Mouse (Mus musculus) T-helper 17 cell (primary cell): Measurements from ENCODE around the gene Vmn1r189.
"Not testable (repeated sequence)": the region's sequence is repeated elsewhere in the genome, so short reads cannot be mapped to it uniquely, and the experiment has no call there.

Source experiments
- in situ Hi-C, 2 experiments: fragments of 300-600 bp; cut with MboI, MseI; formaldehyde crosslinking; loops; 1 replicate in 1 of 2; 2 replicates in 1 of 2; pipeline ENCODE4 v1.15.1; 2025; ENCODE audit warnings: high pct_unique_total_duplicates in 2 of 2

Gene Vmn1r189

DNA sequence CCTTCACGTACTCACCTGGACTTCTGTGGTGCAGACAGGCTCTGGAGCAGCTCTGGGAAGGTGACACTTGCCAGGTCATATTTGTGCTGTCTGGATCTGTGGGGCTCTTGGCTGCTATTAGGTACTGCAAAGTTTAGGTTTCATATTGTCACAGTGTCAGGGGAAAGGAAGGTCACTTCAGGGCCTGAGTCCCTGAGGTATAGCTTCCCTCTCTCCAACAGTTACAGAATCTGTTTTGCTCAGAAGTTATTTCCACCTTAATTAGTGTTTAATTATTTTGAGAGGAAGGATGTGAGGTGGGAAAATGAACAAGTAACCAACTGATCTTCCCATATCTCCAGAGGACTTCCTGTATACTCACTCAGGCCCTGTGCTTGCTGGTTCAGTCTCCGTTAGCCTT is at the start of gene Vmn1r189:
Vmn1r189 (minus strand) TSS at position 101 of the 400 bp plus-strand sequence.
- in situ Hi-C loops: loop anchor here (5.0 kb wide), 1 partner anchor 1107 kb away; the partner anchor contains the start of gene Vmn1r221 (in 2 of the 2)

DNA sequence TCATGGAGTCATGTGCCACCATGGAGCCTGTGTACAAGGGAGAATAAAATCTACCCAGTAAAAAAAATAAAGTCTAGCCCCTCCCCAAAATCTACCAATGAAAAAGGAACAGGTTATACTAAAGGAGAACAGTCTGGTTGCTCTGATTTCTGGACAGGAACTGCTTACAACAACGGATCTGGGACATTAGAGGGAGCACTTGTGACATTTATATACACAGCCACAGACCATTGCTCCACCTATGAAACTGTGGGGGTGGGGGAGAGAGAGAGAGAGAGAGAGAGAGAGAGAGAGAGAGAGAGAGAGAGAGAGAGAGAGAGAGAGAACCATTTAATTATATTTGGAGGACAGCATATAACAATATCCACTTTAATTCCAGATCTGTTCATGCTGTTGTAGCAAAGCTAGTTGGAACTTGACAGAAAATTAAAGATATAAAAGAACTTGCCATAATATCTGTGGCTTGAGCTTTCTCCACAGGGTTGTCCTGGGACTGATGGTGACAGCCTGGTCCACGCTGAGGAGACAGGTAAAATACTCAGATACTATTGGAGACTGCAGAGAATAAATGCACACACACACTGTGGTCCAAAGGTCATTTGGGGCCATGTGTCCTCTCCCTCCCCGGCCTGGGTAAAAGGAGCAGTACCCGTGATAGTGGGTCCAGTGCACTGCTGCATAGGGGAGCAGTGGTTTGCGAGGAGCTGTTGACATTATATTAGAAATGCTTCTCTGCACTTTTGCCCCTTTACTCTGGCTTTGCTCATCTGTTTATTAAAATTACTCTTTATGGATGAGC is 31.1 kb upstream of the Vmn1r189 start:
- in situ Hi-C loops: loop anchor here (5.0 kb wide), 1 partner anchor 1121 kb away; no protein-coding TSS in a partner anchor

DNA sequence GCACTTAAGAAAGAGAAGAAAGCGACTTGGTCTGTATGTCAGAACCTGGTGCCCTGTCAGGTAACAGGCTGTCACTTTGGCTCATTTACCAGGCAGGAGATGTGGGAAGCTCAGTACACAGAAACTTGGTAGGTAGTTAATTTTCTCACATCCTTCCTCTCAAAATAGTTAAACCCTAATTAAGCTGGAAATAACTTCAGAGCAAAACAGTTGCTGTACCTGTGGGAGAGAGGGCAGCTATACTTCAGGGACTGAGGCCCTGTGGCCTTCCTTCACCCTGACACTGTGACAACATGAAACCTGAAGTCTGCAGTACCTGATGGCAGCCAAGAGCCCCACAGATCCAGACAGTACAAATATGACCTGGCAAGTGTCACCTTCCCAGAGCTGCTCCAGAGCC is 21.5 kb downstream of the Vmn1r189 start, which contains the start of gene Vmn1r188:
Vmn1r188 (plus strand) TSS at position 301 of the 400 bp plus-strand sequence.
- in situ Hi-C loops: not testable (repeated sequence)

DNA sequence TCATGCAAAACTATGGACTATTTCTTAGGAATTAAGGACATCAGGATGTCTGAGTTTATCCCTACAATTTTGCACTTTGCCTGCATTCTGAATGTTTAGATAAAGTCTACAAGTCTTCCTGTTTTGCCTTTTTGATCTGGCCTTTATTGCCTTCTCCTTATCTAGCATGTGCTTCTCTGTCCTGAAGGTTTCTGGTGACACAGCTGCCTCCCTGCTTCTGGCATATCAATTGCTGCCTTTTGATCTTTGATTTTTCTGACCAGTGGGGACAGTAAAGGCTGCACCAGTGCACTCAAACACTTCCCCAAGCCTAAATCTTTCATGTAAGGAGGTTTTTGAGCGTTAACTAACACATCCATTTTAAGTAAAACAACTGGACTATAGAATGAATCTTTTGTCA is 42.2 kb downstream of the Vmn1r189 start:
- in situ Hi-C loops: loop anchor here in 1 of 2 experiments (25.0 kb wide), 1 partner anchor 526 kb away; the partner anchor contains the start of genes Olfr1366 and Zkscan8

DNA sequence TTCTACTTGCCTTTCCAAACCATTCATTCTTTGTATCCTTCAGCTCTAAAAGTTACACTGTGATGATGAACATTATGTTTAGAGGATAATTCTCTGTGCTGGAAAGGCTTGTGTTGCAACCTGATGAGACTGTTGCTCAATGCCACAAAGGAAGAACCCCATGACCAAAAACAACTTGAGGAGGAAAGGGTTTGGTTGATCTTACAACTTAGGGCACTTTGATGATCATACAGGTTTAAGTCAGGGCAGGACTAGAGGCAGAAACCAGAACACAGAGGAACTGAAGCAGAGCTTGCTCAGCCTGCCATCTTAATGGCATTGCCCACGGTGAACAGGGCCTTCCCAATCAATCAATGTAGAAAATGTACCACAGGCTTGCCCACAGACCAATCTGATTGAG is 44.2 kb downstream of the Vmn1r189 start:
- in situ Hi-C loops: loop anchor here in 1 of 2 experiments (25.0 kb wide), 1 partner anchor 524 kb away; the partner anchor contains the start of genes Olfr1366 and Zkscan8

DNA sequence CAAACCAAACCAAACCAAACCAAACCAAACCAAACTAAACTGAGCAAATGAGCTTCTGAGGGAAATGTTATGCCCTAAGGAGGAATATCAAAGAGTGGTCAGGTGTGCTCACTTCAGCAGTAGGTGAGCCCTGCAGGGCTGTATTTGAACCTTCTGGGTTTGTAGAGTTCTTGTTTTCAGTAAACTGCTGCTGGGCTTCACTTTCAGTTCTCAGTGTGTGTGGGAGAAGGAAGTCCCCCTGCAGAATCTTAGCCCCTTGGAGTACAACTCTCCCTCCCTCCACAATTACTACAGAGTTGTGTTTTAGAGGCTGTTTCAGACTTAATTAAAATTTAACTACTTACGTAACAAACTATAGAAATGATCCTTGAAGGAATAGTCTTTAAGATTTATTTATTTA is 51.9 kb downstream of the Vmn1r189 start:
- in situ Hi-C loops: loop anchor here in 1 of 2 experiments (5.0 to 25.0 kb wide), 2 partner anchors 516 to 1244 kb away; partner anchors contain the start of genes Olfr1366 and Zkscan8

DNA sequence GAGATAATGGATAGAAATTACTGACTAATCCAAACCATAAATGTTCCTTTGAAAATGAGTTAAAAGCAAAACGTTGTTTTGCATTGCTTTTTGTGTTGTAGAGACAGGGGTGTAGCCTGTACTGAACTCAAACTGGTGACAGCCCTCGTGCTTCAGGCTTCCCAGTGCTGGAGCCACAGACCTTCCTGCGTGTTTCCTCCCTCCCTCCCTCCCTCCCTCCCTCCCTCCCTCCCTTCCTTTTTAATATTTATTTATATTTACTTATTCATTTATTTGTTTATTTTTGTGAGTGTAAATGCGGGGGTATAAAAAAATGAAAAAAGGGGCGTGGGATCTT is 54.1 kb downstream of the Vmn1r189 start:
- in situ Hi-C loops: loop anchor here in 1 of 2 experiments (5.0 to 25.0 kb wide), 2 partner anchors 514 to 1246 kb away; partner anchors contain the start of genes Olfr1366 and Zkscan8

DNA sequence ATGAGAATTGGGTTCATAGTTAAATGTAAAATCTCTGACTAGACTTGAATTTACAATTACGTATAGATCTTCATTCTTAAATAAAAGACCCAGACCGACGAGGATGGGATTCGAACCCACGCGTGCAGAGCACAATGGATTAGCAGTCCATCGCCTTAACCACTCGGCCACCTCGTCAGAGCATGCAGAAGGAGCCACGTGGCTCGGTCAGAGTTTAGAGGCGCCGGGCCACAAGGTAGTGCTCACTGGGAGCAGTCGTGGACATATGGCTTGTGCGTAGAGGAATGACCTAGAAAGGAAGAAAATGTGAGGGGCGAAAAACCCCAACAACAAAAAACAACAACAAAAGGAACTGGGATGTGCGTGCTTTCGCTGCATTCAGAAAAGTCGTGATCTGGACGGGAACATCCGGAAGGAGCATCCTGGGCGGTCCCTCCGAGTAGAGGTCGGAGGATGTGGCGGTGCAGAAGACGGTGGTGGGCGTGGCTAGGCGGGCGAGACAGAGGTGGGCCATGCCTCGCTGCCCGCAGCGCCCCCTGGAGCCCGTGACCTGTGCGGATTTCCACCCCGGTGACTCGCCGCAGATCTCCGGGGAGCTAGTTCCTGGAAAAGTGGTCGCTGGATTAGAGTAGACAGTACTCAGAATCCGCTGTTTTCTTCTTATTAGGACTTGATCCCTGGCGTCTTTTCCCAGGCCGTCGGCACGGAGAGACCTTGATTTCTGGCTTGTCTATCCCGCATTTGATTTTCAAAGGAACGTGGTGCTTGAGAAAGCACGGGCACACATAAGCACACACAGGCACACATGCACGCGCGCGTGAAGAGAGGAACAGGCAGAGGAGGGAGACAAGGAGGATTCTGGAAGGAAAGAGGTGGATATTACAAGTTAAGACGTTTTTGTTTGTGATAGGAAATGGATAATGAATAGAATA is 54.8 kb downstream of the Vmn1r189 start:
- in situ Hi-C loops: loop anchor here in 1 of 2 experiments (5.0 to 25.0 kb wide), 2 partner anchors 514 to 1246 kb away; partner anchors contain the start of genes Olfr1366 and Zkscan8
